Mouse (Mus musculus) testis, adult 2 months (tissue): Measurements from ENCODE around the gene Maoa. TPM values are rescaled to one million over a fixed set of nuclear protein-coding genes. Genes with fewer than 3 reads are reported as not detected.

Experiments
- H3K27ac ChIP-seq: fragments of 200-500 bp; 2 replicates; pipeline ENCODE4 v1.5.1; 2012; ENCODE audit warnings: low read depth, low read length; ENCODE audit not compliant: control insufficient read depth, insufficient read depth
- H3K27me3 ChIP-seq: fragments of 200-500 bp; 2 replicates; pipeline ENCODE4 v1.6.1; 2012; ENCODE audit warnings: mild to moderate bottlenecking, low read length, moderate library complexity; ENCODE audit not compliant: control insufficient read depth, insufficient read depth
- H3K36me3 ChIP-seq: fragments of 200-500 bp; 2 replicates; pipeline ENCODE4 v1.6.1; 2012; ENCODE audit warnings: mild to moderate bottlenecking, low read length; ENCODE audit not compliant: control insufficient read depth, insufficient read depth
- H3K4me1 ChIP-seq: fragments of 200-500 bp; 2 replicates; pipeline ENCODE4 v1.6.1; 2012; ENCODE audit warnings: low read length; ENCODE audit not compliant: control insufficient read depth, insufficient read depth
- H3K4me3 ChIP-seq: fragments of 200-500 bp; 2 replicates; pipeline ENCODE4 v1.5.1; 2012; ENCODE audit warnings: low read depth, mild to moderate bottlenecking, low read length, moderate library complexity, mixed read lengths; ENCODE audit not compliant: control insufficient read depth
- CTCF ChIP-seq: fragments of 200-500 bp; IDR thresholded peaks from 2 replicates; pipeline ENCODE4 v1.5.1; 2012; ENCODE audit warnings: low read depth, mild to moderate bottlenecking, inconsistent platforms, low read length, moderate library complexity; ENCODE audit not compliant: control insufficient read depth, insufficient read depth, insufficient replicate concordance
- POLR2A ChIP-seq: fragments of 200-500 bp; IDR thresholded peaks from 2 replicates; pipeline ENCODE4 v1.6.1; 2012; ENCODE audit warnings: low read depth, mild to moderate bottlenecking, inconsistent platforms, low read length, moderate library complexity; ENCODE audit not compliant: control insufficient read depth
- polyA plus RNA-seq: library from polyadenylated mRNA; depleted of rRNA; stranded (reverse); fragments of >200 nt; gene quantifications from 2 replicates; pipeline ENCODE4 v1.2.3, GENCODE M21; 2012; rRNA removed

Gene Maoa
- 1.1 and 1.5 TPM in 2 replicates for polyA plus RNA-seq

DNA sequence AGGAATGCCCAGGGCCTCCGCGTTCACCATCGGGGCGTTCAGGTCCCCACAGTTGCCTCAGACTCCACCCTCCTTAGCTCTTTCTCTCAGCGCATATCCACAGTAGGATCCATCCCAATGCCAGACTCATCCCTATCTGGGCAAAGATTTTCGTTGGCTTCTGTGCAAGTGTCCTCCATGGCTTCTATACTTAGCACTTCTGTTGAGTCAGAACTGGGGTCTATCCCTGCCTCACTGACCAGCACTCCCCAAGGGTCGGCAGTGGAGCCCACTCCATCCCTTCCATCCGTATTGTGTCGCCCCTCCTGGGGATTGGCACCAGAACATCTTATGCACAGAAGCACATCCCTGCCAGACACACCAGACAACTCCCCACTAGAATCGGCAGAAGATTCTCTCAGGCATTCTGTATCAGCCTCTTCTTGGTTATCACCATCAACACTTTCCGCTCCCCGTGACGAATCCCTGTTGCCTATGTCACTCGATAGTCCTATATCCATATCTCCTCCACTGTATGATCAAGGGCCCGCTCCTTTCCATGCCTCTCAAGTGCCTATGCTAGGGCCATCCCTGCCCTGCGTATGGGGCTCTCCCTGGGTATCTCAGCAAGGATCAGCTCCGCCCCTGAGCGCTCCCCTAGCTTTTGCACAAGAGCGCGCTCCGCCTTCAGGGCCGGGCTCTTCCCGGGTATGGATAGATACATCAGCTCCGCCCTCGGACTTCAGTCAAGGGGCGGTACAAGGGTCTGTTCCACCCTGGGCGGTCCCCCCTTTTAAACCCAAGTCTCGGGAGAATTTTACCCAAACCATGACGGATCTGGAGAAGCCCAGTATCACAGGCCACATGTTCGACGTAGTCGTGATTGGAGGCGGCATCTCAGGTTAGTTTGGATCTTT lies at the start of gene Maoa:
Gene Maoa (plus strand): TSS at position 665 of the 896 bp plus-strand sequence.
- TF ChIP-seq CTCF (no peak), POLR2A (no peak)
- no peaks in the 10 kb centered on the region for H3K27me3 ChIP-seq
- peak within 1 kb of the TSS; percentile 97 for H3K27ac ChIP-seq
- peaks cover 2% of the 10 kb centered on the region; the same call in 1 of the 2 replicates for H3K4me1 ChIP-seq
- H3K36me3 ChIP-seq = no peaks in the 10 kb centered on the region
- peak within 1 kb of the TSS; percentile 91 for H3K4me3 ChIP-seq

DNA sequence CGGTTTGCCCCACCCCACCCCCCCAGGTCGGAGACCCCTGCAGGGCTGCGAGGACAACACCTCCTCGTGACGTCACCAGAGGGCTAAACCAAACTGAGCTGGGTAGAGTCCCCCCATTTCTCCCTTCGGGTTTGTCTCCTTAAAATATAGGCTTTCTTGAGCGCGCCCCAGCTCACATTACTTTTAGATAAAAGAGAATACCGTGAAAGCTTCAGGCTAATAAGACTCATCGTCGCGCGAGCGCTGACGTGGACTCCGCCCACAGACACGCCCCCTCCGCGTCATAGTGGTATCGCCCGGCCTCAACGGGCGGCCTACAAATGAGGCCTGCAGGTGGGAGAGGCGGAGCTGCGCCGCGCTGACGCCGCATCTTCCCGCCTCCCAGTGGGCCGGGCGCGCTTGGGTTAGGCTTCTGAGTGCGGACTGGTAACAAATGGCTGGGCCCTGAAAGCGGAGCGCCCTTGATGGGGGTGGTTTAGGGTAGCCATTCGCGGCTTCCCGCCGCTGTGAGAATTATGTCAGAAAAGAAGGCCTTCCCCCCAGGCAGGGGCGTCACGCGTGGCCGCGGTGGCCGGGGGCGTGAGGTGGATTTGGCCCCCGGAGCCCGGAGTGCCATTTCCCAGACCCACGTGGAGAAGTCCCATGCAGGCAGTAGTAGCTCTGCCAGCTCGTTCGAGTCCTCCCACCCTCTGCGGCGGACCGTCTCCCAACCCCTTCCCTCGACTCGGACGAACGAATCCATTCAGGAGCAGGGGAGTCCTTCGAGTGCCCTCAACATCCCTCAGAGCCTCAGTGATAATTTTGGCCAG lies 1.1 kb upstream of the Maoa start:
- no peaks in the 10 kb centered on the region for H3K27me3 ChIP-seq
- peak overlapping the region; percentile 97 for H3K27ac ChIP-seq
- no peaks in the 10 kb centered on the region for H3K36me3 ChIP-seq
- peaks cover 2% of the 10 kb centered on the region; the same call in 1 of the 2 replicates for H3K4me1 ChIP-seq
- TF ChIP-seq CTCF = no peak
- TF ChIP-seq POLR2A = peak; percentile 60
- peak overlapping the region; percentile 91 for H3K4me3 ChIP-seq

DNA sequence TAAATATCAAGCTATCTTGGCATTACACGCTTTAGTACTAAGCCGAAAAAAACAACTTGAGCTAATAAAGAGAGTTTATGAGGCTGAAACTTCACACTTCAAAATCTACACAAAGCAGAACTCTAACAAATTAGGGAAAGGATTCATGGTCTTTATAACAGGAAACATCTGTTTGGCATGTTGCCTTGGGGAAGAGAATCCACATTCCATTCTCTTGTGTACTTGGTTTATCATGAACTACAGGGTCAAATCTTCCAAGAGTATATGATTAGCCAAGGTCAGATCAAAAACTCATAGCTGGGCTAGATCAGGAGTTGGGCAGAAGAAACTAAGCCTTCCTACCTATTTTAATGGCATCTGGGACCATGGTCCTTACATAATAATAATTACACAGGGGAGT lies 37.0 kb downstream of the Maoa start:
- no peaks in the 10 kb centered on the region for H3K27me3 ChIP-seq
- no peak for TF ChIP-seq POLR2A
- no peak for TF ChIP-seq CTCF

DNA sequence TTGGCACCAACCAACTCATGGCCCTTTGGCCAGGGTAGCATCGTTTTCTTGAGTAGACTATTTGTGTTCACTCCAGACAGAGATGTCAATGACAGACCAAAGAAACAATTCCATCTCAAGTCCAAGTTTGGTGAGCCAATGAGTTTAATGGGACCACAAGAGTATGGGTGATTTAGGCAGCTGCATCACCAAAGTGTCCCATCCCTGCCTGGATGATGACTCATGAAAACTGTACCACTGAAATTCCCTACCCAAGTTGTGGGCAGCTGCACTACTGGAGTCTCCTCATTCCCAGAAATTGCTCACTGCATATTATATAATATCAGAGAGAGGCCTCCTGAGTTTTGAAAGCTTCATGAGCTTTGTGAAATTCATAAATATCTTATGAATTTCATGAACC lies 86.6 kb downstream of the Maoa start:
- no peaks in the 10 kb centered on the region for H3K36me3 ChIP-seq
- H3K4me3 ChIP-seq = no peak overlapping the region
- H3K4me1 ChIP-seq = no peaks in the 10 kb centered on the region
- no peak overlapping the region for H3K27ac ChIP-seq
- no peaks in the 10 kb centered on the region for H3K27me3 ChIP-seq
- TF ChIP-seq CTCF (no peak), POLR2A (no peak)

More for the DNA sequence above, 37.0 kb downstream of the Maoa start:
- Histone ChIP-seq H3K36me3 (no peaks in the 10 kb centered on the region), H3K4me3 (no peak overlapping the region), H3K4me1 (no peaks in the 10 kb centered on the region), H3K27ac (no peak overlapping the region)

DNA sequence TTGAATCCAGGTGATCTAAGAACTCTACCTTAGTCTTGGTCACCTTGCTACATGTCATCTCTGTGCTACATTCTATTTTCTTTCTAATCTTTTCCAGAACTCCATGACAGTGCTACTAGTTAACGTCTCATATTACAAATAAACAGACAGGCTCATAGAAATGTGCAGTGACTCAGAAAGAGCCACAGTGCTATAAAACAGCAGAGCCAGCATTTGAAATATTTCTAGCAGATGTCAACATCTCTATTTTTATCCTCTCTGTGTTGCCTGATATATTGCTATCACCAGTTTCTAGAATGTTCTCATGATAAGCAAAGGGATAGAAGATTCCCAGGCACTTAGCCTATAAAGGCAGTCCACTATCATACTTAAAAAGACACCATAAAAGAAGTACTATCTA lies 94.5 kb downstream of the Maoa start:
- Histone ChIP-seq H3K27me3 (no peaks in the 10 kb centered on the region), H3K4me1 (no peaks in the 10 kb centered on the region), H3K4me3 (no peak overlapping the region), H3K36me3 (no peaks in the 10 kb centered on the region), H3K27ac (no peak overlapping the region)
- no peak for TF ChIP-seq CTCF
- TF ChIP-seq POLR2A = no peak

Other genes starting within 250 kb of the Maoa start
- gene Cypt1, start 96.8 kb upstream of the Maoa start, polyA plus RNA-seq = 205 and 291 TPM in 2 replicates
- 0.97 and 1.2 TPM in 2 replicates for gene Maob, start 197.7 kb downstream of the Maoa start, polyA plus RNA-seq